Mouse (Mus musculus): ENCODE measurements at regions not wholly inside any gene's neighbourhood (a gene's known extent, or its start where the extent isn't known, plus 50 kb on each side); places are given as distances from the start of the nearest gene placed in this dataset.

- no peaks in the 10 kb centered on the region for H3K4me1 ChIP-seq (ENCODE audit: control insufficient read depth, low read depth, low read length)
- no peak for ATAC-seq (ENCODE audit: low read depth)
- no peaks in the 10 kb centered on the region for H3K36me3 ChIP-seq (ENCODE audit: control insufficient read depth, insufficient read depth)
- no peak overlapping the region for H3K4me2 ChIP-seq (ENCODE audit: low read depth, low read length)
- no peaks in the 10 kb centered on the region for H3K27me3 ChIP-seq (ENCODE audit: control insufficient read depth, insufficient read depth, low read depth, low read length)
- H3K9ac ChIP-seq (ENCODE audit: low read depth, low read length): no peak overlapping the region
- H3K27ac ChIP-seq (ENCODE audit: low read length): no peak overlapping the region
- H3K9me3 ChIP-seq (replicated peaks; ENCODE audit: control insufficient read depth, low read length): no peaks in the 10 kb centered on the region
- 45% methylated on average over 8 of the region's 8 CpGs for WGBS (ENCODE audit: insufficient replicate concordance)
- no peak overlapping the region for H3K4me3 ChIP-seq (ENCODE audit: low read depth, low read length)
These were observed 624.9 kb upstream of the Igfbp3 start for GRCm38 (mm10) chr11:7838311-7839237.

- Histone ChIP-seq H3K9ac (ENCODE audit: low read depth, low read length) (no peak overlapping the region), H3K4me3 (ENCODE audit: low read depth, low read length) (no peak overlapping the region), H3K36me3 (ENCODE audit: control insufficient read depth, insufficient read depth) (no peaks in the 10 kb centered on the region), H3K27me3 (ENCODE audit: control insufficient read depth, insufficient read depth, low read depth, low read length) (no peaks in the 10 kb centered on the region), H3K27ac (ENCODE audit: low read length) (no peak overlapping the region), H3K4me1 (ENCODE audit: control insufficient read depth, low read depth, low read length) (no peaks in the 10 kb centered on the region), H3K9me3 (replicated peaks; ENCODE audit: control insufficient read depth, low read length) (no peaks in the 10 kb centered on the region), H3K4me2 (ENCODE audit: low read depth, low read length) (no peak overlapping the region)
- ATAC-seq (ENCODE audit: low read depth): no peak
- 53% methylated on average over 5 of the region's 5 CpGs for WGBS (ENCODE audit: insufficient replicate concordance)
These were observed 623.8 kb upstream of the Igfbp3 start for GRCm38 (mm10) chr11:7837486-7837885.

DNA sequence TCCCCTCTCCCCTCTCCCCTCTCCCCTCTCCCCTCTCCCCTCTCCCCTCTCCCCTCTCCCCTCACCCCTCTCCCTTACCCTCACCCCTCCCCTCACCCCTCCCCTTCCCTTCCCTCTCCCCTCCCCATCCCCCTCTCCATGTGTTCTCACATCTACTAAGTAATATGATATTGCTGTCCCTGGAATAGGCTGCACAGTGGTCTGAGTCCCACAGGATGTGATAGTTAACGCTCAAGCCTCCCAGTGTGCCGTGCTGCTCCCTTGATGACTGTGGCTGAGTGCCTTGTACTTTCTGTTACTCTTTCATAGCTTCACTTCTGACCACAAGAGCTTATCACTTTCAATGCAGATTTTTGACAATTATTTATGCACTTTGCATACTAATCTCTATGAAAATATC is 620.4 kb upstream of the Igfbp3 start:
- H3K4me2 ChIP-seq (ENCODE audit: low read depth, low read length): no peak overlapping the region
- no peaks in the 10 kb centered on the region for H3K9me3 ChIP-seq (replicated peaks; ENCODE audit: control insufficient read depth, low read length)
- no peak overlapping the region for H3K4me3 ChIP-seq (ENCODE audit: low read depth, low read length)
- no peak overlapping the region for H3K27ac ChIP-seq (ENCODE audit: low read length)
- no peaks in the 10 kb centered on the region for H3K36me3 ChIP-seq (ENCODE audit: control insufficient read depth, insufficient read depth)
- 41% methylated on average over 2 of the region's 2 CpGs for WGBS (ENCODE audit: insufficient replicate concordance)
- no peaks in the 10 kb centered on the region for H3K27me3 ChIP-seq (ENCODE audit: control insufficient read depth, insufficient read depth, low read depth, low read length)
- no peak overlapping the region for H3K9ac ChIP-seq (ENCODE audit: low read depth, low read length)
- no peak for ATAC-seq (ENCODE audit: low read depth)
- H3K4me1 ChIP-seq (ENCODE audit: control insufficient read depth, low read depth, low read length): no peaks in the 10 kb centered on the region

DNA sequence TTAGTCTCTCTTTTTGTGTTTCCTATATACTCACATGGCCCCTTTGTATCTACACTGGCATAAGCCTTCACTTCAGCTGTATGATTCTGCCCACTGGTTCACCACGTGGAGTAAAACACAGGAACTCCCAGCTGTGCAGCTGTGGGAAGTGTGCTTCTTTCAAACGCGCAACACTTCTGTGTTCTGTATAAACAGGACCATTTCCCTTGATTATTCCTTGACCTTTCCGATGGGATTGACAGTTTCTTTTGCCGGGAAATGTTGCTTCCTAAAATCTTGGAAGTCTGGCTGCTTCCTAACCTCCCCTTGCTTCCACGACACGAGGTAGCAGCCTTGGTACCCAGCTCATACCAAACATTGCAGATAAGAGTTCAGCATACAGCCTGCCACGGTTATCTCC is 618.7 kb upstream of the Igfbp3 start:
- H3K36me3 ChIP-seq (ENCODE audit: control insufficient read depth, insufficient read depth): no peaks in the 10 kb centered on the region

DNA sequence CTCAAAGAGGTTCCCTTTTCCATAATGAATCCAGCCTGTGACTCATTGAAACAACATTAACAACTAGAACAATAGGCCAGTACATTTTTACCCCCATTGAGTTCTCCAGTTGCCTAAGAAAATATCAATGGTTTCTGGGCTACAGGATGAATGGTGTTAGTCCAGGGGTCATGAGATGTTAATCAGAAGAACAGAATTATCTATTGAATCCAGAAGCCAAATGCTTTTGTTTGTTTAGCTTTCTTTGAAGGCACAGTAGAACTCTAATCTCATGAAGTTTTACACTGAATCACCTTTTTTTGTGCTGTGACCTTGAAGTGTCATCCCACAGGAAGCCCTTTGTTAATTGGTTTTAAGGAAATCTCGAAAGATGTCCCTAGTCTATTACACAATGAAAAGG is 616.0 kb upstream of the Igfbp3 start:
- H3K9me3 ChIP-seq (replicated peaks; ENCODE audit: control insufficient read depth, low read length): no peaks in the 10 kb centered on the region
- H3K36me3 ChIP-seq (ENCODE audit: control insufficient read depth, insufficient read depth): no peaks in the 10 kb centered on the region
- no peak overlapping the region for H3K4me3 ChIP-seq (ENCODE audit: low read depth, low read length)
- no peak for ATAC-seq (ENCODE audit: low read depth)
- H3K9ac ChIP-seq (ENCODE audit: low read depth, low read length): no peak overlapping the region
- no peaks in the 10 kb centered on the region for H3K4me1 ChIP-seq (ENCODE audit: control insufficient read depth, low read depth, low read length)
- H3K27me3 ChIP-seq (ENCODE audit: control insufficient read depth, insufficient read depth, low read depth, low read length): no peaks in the 10 kb centered on the region
- no peak overlapping the region for H3K27ac ChIP-seq (ENCODE audit: low read length)
- WGBS (ENCODE audit: insufficient replicate concordance): 15% methylated on average over 1 of the region's 1 CpGs
- no peak overlapping the region for H3K4me2 ChIP-seq (ENCODE audit: low read depth, low read length)

More for the DNA sequence above, 618.7 kb upstream of the Igfbp3 start:
- 24% methylated on average over 8 of the region's 8 CpGs for WGBS (ENCODE audit: insufficient replicate concordance)
- Histone ChIP-seq H3K27me3 (ENCODE audit: control insufficient read depth, insufficient read depth, low read depth, low read length) (no peaks in the 10 kb centered on the region), H3K4me3 (ENCODE audit: low read depth, low read length) (no peak overlapping the region), H3K27ac (ENCODE audit: low read length) (no peak overlapping the region), H3K9me3 (replicated peaks; ENCODE audit: control insufficient read depth, low read length) (no peaks in the 10 kb centered on the region), H3K4me2 (ENCODE audit: low read depth, low read length) (no peak overlapping the region), H3K9ac (ENCODE audit: low read depth, low read length) (no peak overlapping the region), H3K4me1 (ENCODE audit: control insufficient read depth, low read depth, low read length) (no peaks in the 10 kb centered on the region)
- no peak for ATAC-seq (ENCODE audit: low read depth)

GRCm38 (mm10) chr11:7828001-7828400 is 614.3 kb upstream of the Igfbp3 start:
- Histone ChIP-seq H3K36me3 (ENCODE audit: control insufficient read depth, insufficient read depth) (no peaks in the 10 kb centered on the region), H3K9me3 (replicated peaks; ENCODE audit: control insufficient read depth, low read length) (no peaks in the 10 kb centered on the region), H3K4me1 (ENCODE audit: control insufficient read depth, low read depth, low read length) (no peaks in the 10 kb centered on the region), H3K4me2 (ENCODE audit: low read depth, low read length) (no peak overlapping the region), H3K27me3 (ENCODE audit: control insufficient read depth, insufficient read depth, low read depth, low read length) (no peaks in the 10 kb centered on the region), H3K27ac (ENCODE audit: low read length) (no peak overlapping the region), H3K9ac (ENCODE audit: low read depth, low read length) (no peak overlapping the region), H3K4me3 (ENCODE audit: low read depth, low read length) (no peak overlapping the region)
- ATAC-seq (ENCODE audit: low read depth): no peak
- 54% methylated on average over 4 of the region's 4 CpGs for WGBS (ENCODE audit: insufficient replicate concordance)

DNA sequence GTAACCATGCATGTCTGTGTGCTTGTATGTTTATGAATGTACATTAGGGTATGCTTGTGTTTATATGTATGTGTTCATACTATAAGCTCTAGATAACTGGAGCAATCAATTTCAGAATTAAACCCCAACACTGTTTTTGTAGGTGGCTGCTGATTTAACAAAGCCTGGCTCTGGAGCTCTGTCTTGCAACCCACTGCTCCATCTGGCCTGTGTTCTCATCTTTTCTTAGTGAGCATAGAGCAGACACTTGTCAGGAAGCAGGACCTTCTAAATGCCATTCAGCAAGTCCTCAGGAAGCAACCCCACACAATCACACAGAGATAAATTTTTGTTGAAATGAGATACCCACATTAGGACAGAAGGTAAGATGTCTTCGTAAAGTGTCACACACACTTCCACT is 613.7 kb upstream of the Igfbp3 start:
- Histone ChIP-seq H3K9me3 (replicated peaks; ENCODE audit: control insufficient read depth, low read length) (no peaks in the 10 kb centered on the region), H3K4me1 (ENCODE audit: control insufficient read depth, low read depth, low read length) (no peaks in the 10 kb centered on the region), H3K27me3 (ENCODE audit: control insufficient read depth, insufficient read depth, low read depth, low read length) (no peaks in the 10 kb centered on the region), H3K4me3 (ENCODE audit: low read depth, low read length) (no peak overlapping the region), H3K9ac (ENCODE audit: low read depth, low read length) (no peak overlapping the region), H3K27ac (ENCODE audit: low read length) (no peak overlapping the region), H3K36me3 (ENCODE audit: control insufficient read depth, insufficient read depth) (no peaks in the 10 kb centered on the region), H3K4me2 (ENCODE audit: low read depth, low read length) (no peak overlapping the region)
- 59% methylated on average over 1 of the region's 1 CpGs for WGBS (ENCODE audit: insufficient replicate concordance)
- ATAC-seq (ENCODE audit: low read depth): no peak

GRCm38 (mm10) chr11:7815750-7816149 is 602.0 kb upstream of the Igfbp3 start:
- Histone ChIP-seq H3K9me3 (replicated peaks; ENCODE audit: control insufficient read depth, low read length) (no peaks in the 10 kb centered on the region), H3K4me2 (ENCODE audit: low read depth, low read length) (no peak overlapping the region), H3K9ac (ENCODE audit: low read depth, low read length) (no peak overlapping the region), H3K36me3 (ENCODE audit: control insufficient read depth, insufficient read depth) (no peaks in the 10 kb centered on the region), H3K4me1 (ENCODE audit: control insufficient read depth, low read depth, low read length) (no peaks in the 10 kb centered on the region), H3K27ac (ENCODE audit: low read length) (no peak overlapping the region), H3K27me3 (ENCODE audit: control insufficient read depth, insufficient read depth, low read depth, low read length) (no peaks in the 10 kb centered on the region), H3K4me3 (ENCODE audit: low read depth, low read length) (no peak overlapping the region)
- WGBS (ENCODE audit: insufficient replicate concordance): 59% methylated on average over 5 of the region's 5 CpGs
- ATAC-seq (ENCODE audit: low read depth): no peak

- Histone ChIP-seq H3K4me3 (ENCODE audit: low read depth, low read length) (no peak overlapping the region), H3K36me3 (ENCODE audit: control insufficient read depth, insufficient read depth) (no peaks in the 10 kb centered on the region), H3K27me3 (ENCODE audit: control insufficient read depth, insufficient read depth, low read depth, low read length) (no peaks in the 10 kb centered on the region), H3K9me3 (replicated peaks; ENCODE audit: control insufficient read depth, low read length) (no peaks in the 10 kb centered on the region), H3K4me2 (ENCODE audit: low read depth, low read length) (no peak overlapping the region), H3K27ac (ENCODE audit: low read length) (no peak overlapping the region), H3K9ac (ENCODE audit: low read depth, low read length) (no peak overlapping the region), H3K4me1 (ENCODE audit: control insufficient read depth, low read depth, low read length) (no peaks in the 10 kb centered on the region)
- no peak for ATAC-seq (ENCODE audit: low read depth)
- WGBS (ENCODE audit: insufficient replicate concordance): 53% methylated on average over 2 of the region's 2 CpGs
These were observed 600.8 kb upstream of the Igfbp3 start for GRCm38 (mm10) chr11:7814556-7814955.
